Mouse (Mus musculus): ENCODE data around the gene Faf1. TPM values are rescaled to one million over a fixed set of nuclear protein-coding genes. Genes with fewer than 3 reads are reported as not detected.

The Faf1 gene
- polyA plus RNA-seq, 2 experiments from 2014 or later = 3.2 to 7.3 TPM

- ATAC-seq = no peak
These were observed 260.2 kb downstream of the Faf1 start for GRCm38 (mm10) chr4:109936557-109936956.

GRCm38 (mm10) chr4:109939291-109939690 lies 262.9 kb downstream of the Faf1 start:
- no peak for ATAC-seq

GRCm38 (mm10) chr4:109945554-109945953 lies 269.2 kb downstream of the Faf1 start:
- ATAC-seq = no peak

- no peak for ATAC-seq
These were observed 272.9 kb downstream of the Faf1 start for GRCm38 (mm10) chr4:109949307-109949706.

- no peak for ATAC-seq
These were observed 277.1 kb downstream of the Faf1 start for GRCm38 (mm10) chr4:109953509-109953908.

- no peak for ATAC-seq
These were observed 284.0 kb downstream of the Faf1 start for GRCm38 (mm10) chr4:109960201-109960935.

GRCm38 (mm10) chr4:109963570-109964279 lies 287.3 kb downstream of the Faf1 start:
- ATAC-seq = no peak

- ATAC-seq = no peak
These were observed 293.2 kb downstream of the Faf1 start for GRCm38 (mm10) chr4:109969561-109969960.

- no peak for ATAC-seq
These were observed 297.7 kb downstream of the Faf1 start for GRCm38 (mm10) chr4:109973991-109974654.

GRCm38 (mm10) chr4:109974655-109975380 lies 298.4 kb downstream of the Faf1 start:
- no peak for ATAC-seq

- no peak for ATAC-seq
These were observed 299.2 kb downstream of the Faf1 start for GRCm38 (mm10) chr4:109975381-109976240.

- ATAC-seq = no peak
These were observed 300.1 kb downstream of the Faf1 start for GRCm38 (mm10) chr4:109976273-109977147.

GRCm38 (mm10) chr4:109977148-109978067 lies 301.0 kb downstream of the Faf1 start, which contains the start of gene Dmrta2:
Dmrta2 (plus strand) TSS chr4:109978053.
- no peak for ATAC-seq

- ATAC-seq = no peak
These were observed 301.9 kb downstream of the Faf1 start for GRCm38 (mm10) chr4:109978068-109978857.

- no peak for ATAC-seq
These were observed 302.5 kb downstream of the Faf1 start for GRCm38 (mm10) chr4:109978858-109979340.

- no peak for ATAC-seq
These were observed 303.3 kb downstream of the Faf1 start for GRCm38 (mm10) chr4:109979461-109980320.

- no peak for ATAC-seq
These were observed 304.1 kb downstream of the Faf1 start for GRCm38 (mm10) chr4:109980321-109981082.

All from CD4-positive, CD25-positive, alpha-beta regulatory T cell, adult 4 months (primary cell).